Comparison of ENCODE assay signal across 13 mouse cellular contexts in genomic region chr17:63951436-63951835, GRCm38 (mm10).
DNase-seq lines count a peak whose midpoint lies in the region; ATAC-seq and TF ChIP-seq lines count a peak whose summit lies in the region.
"Had no signal": no experiment of that assay in that cellular context is flagged by ENCODE, and none has a peak within 500 bp of the region (broad histone marks: within the 10 kb centered on the region; RNA-seq: fewer than 3 reads in every experiment).

No protein-coding gene starts in this region.

- H3K4me2 ChIP-seq in heart, embryonic 11.5 days, result no peak overlapping the region
- no peak overlapping the region for H3K4me2 ChIP-seq in lung, postnatal 0 days (replicated peaks; ENCODE audit: low read depth, low read length)
- H3K4me2 ChIP-seq: stomach, embryonic 15.5 days had no signal

- H3K27ac ChIP-seq in heart, embryonic 11.5 days (ENCODE audit: low read depth, low read length), result no peak overlapping the region
- no peak overlapping the region for H3K27ac ChIP-seq in lung, postnatal 0 days (ENCODE audit: low read length)
- H3K27ac ChIP-seq: macrophage; stomach, embryonic 15.5 days had no signal

- H3K27me3 ChIP-seq in heart, embryonic 11.5 days (ENCODE audit: control insufficient read depth, insufficient read depth, low read length), result no peaks in the 10 kb centered on the region
- H3K27me3 ChIP-seq in lung, postnatal 0 days (replicated peaks; ENCODE audit: insufficient read depth, low read length), result no peaks in the 10 kb centered on the region
- H3K27me3 ChIP-seq: stomach, embryonic 15.5 days had no signal

- ATAC-seq in heart, embryonic 11.5 days (replicated peaks; ENCODE audit: insufficient number of reproducible peaks, low FRiP score, low TSS enrichment), result no peak
- ATAC-seq in lung, postnatal 0 days, result no peak
- peak; percentile 71 for ATAC-seq in megakaryocyte progenitor cell, adult 5-6 weeks (replicated peaks; ENCODE audit: poor library complexity)

- H3K9ac ChIP-seq in heart, embryonic 11.5 days (ENCODE audit: low read depth, low read length), result no peak overlapping the region
- no peak overlapping the region for H3K9ac ChIP-seq in lung, postnatal 0 days (replicated peaks; ENCODE audit: low read depth)
- H3K9ac ChIP-seq: stomach, embryonic 15.5 days had no signal

- TF ChIP-seq CTCF in lung, postnatal 0 days (IDR thresholded peaks at IDR 0.05), result peak; percentile 63

- H3K4me3 ChIP-seq in heart, embryonic 11.5 days (ENCODE audit: low read depth, low read length), result no peak overlapping the region
- no peak overlapping the region for H3K4me3 ChIP-seq in lung, postnatal 0 days (ENCODE audit: low read depth, low read length)
- H3K4me3 ChIP-seq: stomach, embryonic 15.5 days had no signal

- H3K36me3 ChIP-seq in heart, embryonic 11.5 days (ENCODE audit: control insufficient read depth, insufficient read depth, low read length), result no peaks in the 10 kb centered on the region
- H3K36me3 ChIP-seq in lung, postnatal 0 days (ENCODE audit: insufficient read depth, low read length), result no peaks in the 10 kb centered on the region
- H3K36me3 ChIP-seq: stomach, embryonic 15.5 days had no signal

- DNase-seq in heart, adult 8-10 months (ENCODE audit: low spot score), result peak; percentile 9
- DNase-seq in lung, postnatal 0 days (ENCODE audit: low spot score), result peak; percentile 45
- DNase-seq in lung, adult 18-20 months, result no peak
- peak; percentile 69 for DNase-seq in NIH3T3 (ENCODE audit: low read depth)
- no peak for DNase-seq in urinary bladder, postnatal 4 days (ENCODE audit: low spot score in 2 of 2)
- DNase-seq in adrenal gland, postnatal 25 days, result no peak
- DNase-seq: adrenal gland, postnatal 10 days; cerebellum, postnatal 10 days; kidney, postnatal 10 days had no signal

- TF ChIP-seq EP300 in lung, postnatal 0 days (IDR thresholded peaks at IDR 0.05), result no peak

- no peaks in the 10 kb centered on the region for H3K4me1 ChIP-seq in heart, embryonic 11.5 days (ENCODE audit: control insufficient read depth, insufficient read depth, low read length)
- H3K4me1 ChIP-seq in lung, postnatal 0 days (ENCODE audit: insufficient read depth, low read depth, low read length), result no peaks in the 10 kb centered on the region
- H3K4me1 ChIP-seq: stomach, embryonic 15.5 days had no signal

- no peaks in the 10 kb centered on the region for H3K9me3 ChIP-seq in heart, embryonic 11.5 days (replicated peaks; ENCODE audit: control insufficient read depth, low read length)
- H3K9me3 ChIP-seq in lung, postnatal 0 days (ENCODE audit: low read length), result no peaks in the 10 kb centered on the region
- H3K9me3 ChIP-seq: stomach, embryonic 15.5 days had no signal

- 80% methylated on average over 2 of the region's 2 CpGs for WGBS in heart, embryonic 11.5 days (ENCODE audit: insufficient replicate concordance)
- WGBS in lung, postnatal 0 days, result 80% methylated on average over 2 of the region's 2 CpGs

Comparison
In these comparisons a context has a peak if more than half of its experiments do, and no peak if none do; other contexts are left out.
1. DNase-seq: peak in heart, adult 8-10 months (single experiment), lung, postnatal 0 days (single experiment) and NIH3T3 (single experiment); none in lung, adult 18-20 months (0 of 2), urinary bladder, postnatal 4 days (0 of 2) and adrenal gland, postnatal 25 days (single experiment).